1 mouse cellular context compared by ENCODE assay signal in the genomic region with DNA sequence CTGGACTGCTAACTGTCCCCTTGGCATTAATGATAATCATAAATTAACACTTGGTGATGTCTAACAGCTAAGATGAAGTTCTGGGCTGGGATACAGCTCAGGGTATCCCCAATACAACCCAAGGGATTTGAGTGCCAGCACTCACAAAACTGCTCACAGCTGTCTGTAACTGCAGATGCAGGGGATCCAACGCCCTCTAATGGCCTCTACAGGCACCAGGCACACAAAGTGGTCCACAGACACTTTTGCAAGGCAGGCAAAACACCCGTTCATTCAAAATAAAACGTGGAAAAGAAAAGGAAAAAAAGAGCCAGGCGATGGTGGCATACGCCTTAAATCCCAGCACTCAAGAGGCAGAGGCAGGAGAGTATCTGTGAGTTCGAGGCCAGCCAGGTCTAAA.
A peak's percentile ranks its signal among the peaks of the same experiment; 100 is the strongest.
TF ChIP-seq lines count a peak whose summit lies in the region.

No protein-coding gene starts in this region.

TF ChIP-seq in CH12.LX, 34 proteins besides CTCF, POLR2A, EP300 and RAD21 (continued from another document):
- TF ChIP-seq MAFK (IDR thresholded peaks at IDR 0.05; ENCODE audit: insufficient replicate concordance, low read length) (0 out of 2 replicates have a peak, but pooled peaks have one; percentile 39), TBP (conservative IDR thresholded peaks at IDR 0.05; ENCODE audit: low read depth, low read length) (no peak), RCOR1 (conservative IDR thresholded peaks at IDR 0.05; ENCODE audit: low read depth, low read length) (no peak)
